Mouse (Mus musculus): ENCODE measurements at regions not wholly inside any gene's neighbourhood (a gene's known extent, or its start where the extent isn't known, plus 50 kb on each side); places are given as distances from the start of the nearest gene placed in this dataset.

DNA sequence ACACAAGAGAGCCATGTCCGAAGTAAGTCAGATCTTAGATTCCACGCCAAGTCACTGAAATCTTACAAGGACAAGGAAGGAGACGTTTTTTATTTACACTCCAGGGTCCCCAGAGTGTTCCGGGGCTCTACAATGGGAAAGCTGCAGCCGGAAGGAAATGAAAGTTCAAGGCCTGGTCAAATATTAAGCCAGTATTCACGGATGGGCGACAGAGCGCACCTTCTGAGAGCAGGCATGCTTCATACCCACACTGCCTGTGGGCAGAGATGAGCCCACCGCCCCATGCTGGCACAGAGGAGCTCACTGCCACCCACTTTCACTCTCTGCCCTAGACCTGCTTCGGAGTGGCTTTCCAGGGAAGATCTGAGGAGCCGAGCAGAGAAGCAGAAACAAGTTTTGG lies 92.2 kb downstream of the Sox9 start:
- no peak for TF ChIP-seq CTCF (IDR thresholded peaks at IDR 0.05)
- no peak for TF ChIP-seq EP300 (IDR thresholded peaks at IDR 0.05)

Measured in lung, postnatal 0 days (tissue).